Mouse (Mus musculus): ENCODE data around the gene Mapk9. TPM values are rescaled to one million over a fixed set of nuclear protein-coding genes. Genes with fewer than 3 reads are reported as not detected.

Gene Mapk9
- total and polyA plus RNA-seq, 2 experiments from 2014 or later: 70.4 to 124 TPM

- H3K27me3 ChIP-seq (ENCODE audit: insufficient read depth, low read length): no peaks in the 10 kb centered on the region
- peaks cover 17% of the 10 kb centered on the region for H3K4me1 ChIP-seq (ENCODE audit: insufficient read depth, low read length)
- no peak overlapping the region for H3K9ac ChIP-seq (replicated peaks; ENCODE audit: low read length)
- H3K4me3 ChIP-seq (ENCODE audit: low read length): no peak overlapping the region
- 18% methylated on average over 4 of the region's 4 CpGs for WGBS
- TF ChIP-seq CTCF (IDR thresholded peaks at IDR 0.05; ENCODE audit: low read depth): peak; percentile 41
- ATAC-seq (no peak), DNase-seq (ENCODE audit: low spot score) (peak; percentile 70)
- peak overlapping the region; percentile 14; the same call in 1 of the 2 replicates for H3K4me2 ChIP-seq (ENCODE audit: low read depth, low read length)
- H3K27ac ChIP-seq: peak overlapping the region; percentile 55
- no peaks in the 10 kb centered on the region for H3K36me3 ChIP-seq (ENCODE audit: insufficient read depth, low read length)
- no peaks in the 10 kb centered on the region for H3K9me3 ChIP-seq (ENCODE audit: low read length)
Measured at GRCm38 (mm10) chr11:49927169-49927568, 80.6 kb downstream of the Mapk9 start.

- DNase-seq (ENCODE audit: low spot score): peak; percentile 17
- no peaks in the 10 kb centered on the region for H3K36me3 ChIP-seq (ENCODE audit: insufficient read depth, low read length)
- H3K9me3 ChIP-seq (ENCODE audit: low read length): no peaks in the 10 kb centered on the region
- H3K9ac ChIP-seq (replicated peaks; ENCODE audit: low read length): no peak overlapping the region
- ATAC-seq: no peak
- no peaks in the 10 kb centered on the region for H3K27me3 ChIP-seq (ENCODE audit: insufficient read depth, low read length)
- no peak overlapping the region for H3K4me2 ChIP-seq (ENCODE audit: low read depth, low read length)
- H3K4me3 ChIP-seq (ENCODE audit: low read length): no peak overlapping the region
- H3K27ac ChIP-seq: peak overlapping the region; percentile 55
- no peak for TF ChIP-seq CTCF (IDR thresholded peaks at IDR 0.05; ENCODE audit: low read depth)
- 58% methylated on average over 6 of the region's 6 CpGs for WGBS
- H3K4me1 ChIP-seq (ENCODE audit: insufficient read depth, low read length): peaks cover 17% of the 10 kb centered on the region
Measured at GRCm38 (mm10) chr11:49927670-49928069, 81.1 kb downstream of the Mapk9 start.

GRCm38 (mm10) chr11:49931037-49931625 is 84.6 kb downstream of the Mapk9 start:
- peak overlapping the region; percentile 75 for H3K27ac ChIP-seq
- H3K36me3 ChIP-seq (ENCODE audit: insufficient read depth, low read length): no peaks in the 10 kb centered on the region
- ATAC-seq (peak; percentile 64), DNase-seq (ENCODE audit: low spot score) (peak; percentile 43)
- no peak overlapping the region for H3K4me3 ChIP-seq (ENCODE audit: low read length)
- no peak overlapping the region for H3K4me2 ChIP-seq (ENCODE audit: low read depth, low read length)
- H3K9ac ChIP-seq (replicated peaks; ENCODE audit: low read length): no peak overlapping the region
- WGBS: 23% methylated on average over 5 of the region's 5 CpGs
- TF ChIP-seq CTCF (IDR thresholded peaks at IDR 0.05; ENCODE audit: low read depth): no peak
- H3K4me1 ChIP-seq (ENCODE audit: insufficient read depth, low read length): peaks cover 22% of the 10 kb centered on the region
- H3K27me3 ChIP-seq (ENCODE audit: insufficient read depth, low read length): no peaks in the 10 kb centered on the region
- H3K9me3 ChIP-seq (ENCODE audit: low read length): no peaks in the 10 kb centered on the region

- DNase-seq (ENCODE audit: low spot score): peak; percentile 68
Measured at GRCm38 (mm10) chr11:49931853-49932252, 85.3 kb downstream of the Mapk9 start.

GRCm38 (mm10) chr11:49933811-49934210 is 87.3 kb downstream of the Mapk9 start:
- DNase-seq (ENCODE audit: low spot score) (no peak), ATAC-seq (no peak)
- no peaks in the 10 kb centered on the region for H3K27me3 ChIP-seq (ENCODE audit: insufficient read depth, low read length)
- no peak for TF ChIP-seq CTCF (IDR thresholded peaks at IDR 0.05; ENCODE audit: low read depth)
- no peak overlapping the region for H3K9ac ChIP-seq (replicated peaks; ENCODE audit: low read length)
- whole genome bisulfite sequencing: 89% methylated on average over 1 of the region's 1 CpGs
- peaks cover 21% of the 10 kb centered on the region for H3K4me1 ChIP-seq (ENCODE audit: insufficient read depth, low read length)
- no peaks in the 10 kb centered on the region for H3K9me3 ChIP-seq (ENCODE audit: low read length)
- no peaks in the 10 kb centered on the region for H3K36me3 ChIP-seq (ENCODE audit: insufficient read depth, low read length)
- H3K4me2 ChIP-seq (ENCODE audit: low read depth, low read length): no peak overlapping the region
- peak overlapping the region; percentile 68; the same call in 1 of the 2 replicates for H3K27ac ChIP-seq
- H3K4me3 ChIP-seq (ENCODE audit: low read length): no peak overlapping the region

More at GRCm38 (mm10) chr11:49931853-49932252, 85.3 kb downstream of the Mapk9 start:
- ATAC-seq: peak; percentile 72
- Histone ChIP-seq H3K27me3 (ENCODE audit: insufficient read depth, low read length) (no peaks in the 10 kb centered on the region), H3K9me3 (ENCODE audit: low read length) (no peaks in the 10 kb centered on the region), H3K4me3 (ENCODE audit: low read length) (no peak overlapping the region), H3K27ac (peak overlapping the region; percentile 75; the same call in 1 of the 2 replicates), H3K36me3 (ENCODE audit: insufficient read depth, low read length) (no peaks in the 10 kb centered on the region), H3K4me2 (ENCODE audit: low read depth, low read length) (no peak overlapping the region), H3K9ac (replicated peaks; ENCODE audit: low read length) (no peak overlapping the region), H3K4me1 (ENCODE audit: insufficient read depth, low read length) (peaks cover 22% of the 10 kb centered on the region)
- no peak for TF ChIP-seq CTCF (IDR thresholded peaks at IDR 0.05; ENCODE audit: low read depth)
- WGBS: 10% methylated on average over 7 of the region's 7 CpGs

DNA sequence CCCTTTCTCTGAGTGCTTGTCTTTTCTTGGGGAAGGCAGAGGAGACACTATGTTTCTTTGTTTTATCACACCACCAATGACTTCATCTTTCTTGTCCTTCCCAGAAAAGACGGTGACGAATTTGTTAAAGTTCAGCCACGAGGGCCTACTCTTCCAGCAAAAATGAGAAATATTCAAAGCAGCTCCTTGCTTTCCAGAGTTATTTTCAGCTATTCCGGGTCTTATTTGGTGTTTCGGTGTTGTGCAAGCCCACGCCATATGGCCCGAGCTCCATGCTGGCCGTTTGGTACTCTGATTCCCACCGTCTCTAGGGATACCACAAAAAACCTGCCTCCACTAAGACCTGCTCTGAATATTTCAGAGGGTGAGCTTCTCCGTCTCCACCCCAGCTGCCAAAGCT is 87.8 kb downstream of the Mapk9 start:
- no peak for ATAC-seq
- Histone ChIP-seq H3K9ac (replicated peaks; ENCODE audit: low read length) (no peak overlapping the region), H3K27ac (peak overlapping the region; percentile 68; the same call in 1 of the 2 replicates), H3K4me2 (ENCODE audit: low read depth, low read length) (no peak overlapping the region), H3K9me3 (ENCODE audit: low read length) (no peaks in the 10 kb centered on the region), H3K4me1 (ENCODE audit: insufficient read depth, low read length) (peaks cover 24% of the 10 kb centered on the region), H3K4me3 (ENCODE audit: low read length) (no peak overlapping the region), H3K27me3 (ENCODE audit: insufficient read depth, low read length) (no peaks in the 10 kb centered on the region), H3K36me3 (ENCODE audit: insufficient read depth, low read length) (no peaks in the 10 kb centered on the region)
- TF ChIP-seq CTCF (IDR thresholded peaks at IDR 0.05; ENCODE audit: low read depth): no peak
- DNase-seq (ENCODE audit: low spot score): peak; percentile 63
- WGBS: 30% methylated on average over 10 of the region's 10 CpGs

Small RNA genes within 50 kb of the gene (microRNA-seq; reads per million reads assigned to microRNA genes)
- 0 reads per million in 2 experiments for gene Gm23492

Other genes starting within 250 kb of the Mapk9 start
- gene Flt4, start 237.5 kb upstream of the Mapk9 start, total RNA-seq (2014; rRNA removed): 2.5 and 3.7 TPM in 2 replicates
- 1.2 TPM in 2 replicates for gene Flt4, start 237.5 kb upstream of the Mapk9 start, polyA plus RNA-seq (2015; fragmentation: Nextera tagmentation; extraction: Ambion mirVana)
- gene Scgb3a1, start 183.1 kb upstream of the Mapk9 start, total RNA-seq (2014; rRNA removed): not detected in 2 replicates
- 0.33 and 0.55 TPM in 2 replicates for gene Scgb3a1, start 183.1 kb upstream of the Mapk9 start, polyA plus RNA-seq (2015; fragmentation: Nextera tagmentation; extraction: Ambion mirVana)
- 32.0 and 38.5 TPM in 2 replicates for gene Cnot6, start 134.0 kb upstream of the Mapk9 start, total RNA-seq (2014; rRNA removed)
- 32.7 and 33.0 TPM in 2 replicates for gene Cnot6, start 134.0 kb upstream of the Mapk9 start, polyA plus RNA-seq (2015; fragmentation: Nextera tagmentation; extraction: Ambion mirVana)
- gene Gfpt2, start 52.6 kb upstream of the Mapk9 start, total RNA-seq (2014; rRNA removed): 2.5 and 3.8 TPM in 2 replicates
- 5.0 and 5.4 TPM in 2 replicates for gene Gfpt2, start 52.6 kb upstream of the Mapk9 start, polyA plus RNA-seq (2015; fragmentation: Nextera tagmentation; extraction: Ambion mirVana)
- 50.2 and 53.9 TPM in 2 replicates for gene Rasgef1c, start 55.1 kb downstream of the Mapk9 start, total RNA-seq (2014; rRNA removed)
- gene Rasgef1c, start 55.1 kb downstream of the Mapk9 start, polyA plus RNA-seq (2015; fragmentation: Nextera tagmentation; extraction: Ambion mirVana): 44.9 and 45.2 TPM in 2 replicates
- 71.6 and 73.2 TPM in 2 replicates for gene Rnf130, start 178.6 kb downstream of the Mapk9 start, total RNA-seq (2014; rRNA removed)
- 60.6 and 64.7 TPM in 2 replicates for gene Rnf130, start 178.6 kb downstream of the Mapk9 start, polyA plus RNA-seq (2015; fragmentation: Nextera tagmentation; extraction: Ambion mirVana)

Measured in hindbrain, postnatal 0 days (tissue).